Mouse (Mus musculus): ENCODE data around the gene Acads. TPM values are rescaled to one million over a fixed set of nuclear protein-coding genes. Genes with fewer than 3 reads are reported as not detected.

The Acads gene
- 67.3 TPM for polyA plus RNA-seq (2014; fragmentation: Illumina TruSeq; extraction: RNeasy Lipid Tissue Mini Kit (QIAGEN cat#74804); ENCODE audit: low read depth, low replicate concordance)

GRCm38 (mm10) chr5:115118961-115119570, at the start of gene Acads:
Acads (minus strand) TSS chr5:115119346.

GRCm38 (mm10) chr5:115158040-115158983, 39.2 kb upstream of the Acads start, which contains the start of gene Mlec:
Mlec (minus strand) TSS chr5:115158179.

DNA sequence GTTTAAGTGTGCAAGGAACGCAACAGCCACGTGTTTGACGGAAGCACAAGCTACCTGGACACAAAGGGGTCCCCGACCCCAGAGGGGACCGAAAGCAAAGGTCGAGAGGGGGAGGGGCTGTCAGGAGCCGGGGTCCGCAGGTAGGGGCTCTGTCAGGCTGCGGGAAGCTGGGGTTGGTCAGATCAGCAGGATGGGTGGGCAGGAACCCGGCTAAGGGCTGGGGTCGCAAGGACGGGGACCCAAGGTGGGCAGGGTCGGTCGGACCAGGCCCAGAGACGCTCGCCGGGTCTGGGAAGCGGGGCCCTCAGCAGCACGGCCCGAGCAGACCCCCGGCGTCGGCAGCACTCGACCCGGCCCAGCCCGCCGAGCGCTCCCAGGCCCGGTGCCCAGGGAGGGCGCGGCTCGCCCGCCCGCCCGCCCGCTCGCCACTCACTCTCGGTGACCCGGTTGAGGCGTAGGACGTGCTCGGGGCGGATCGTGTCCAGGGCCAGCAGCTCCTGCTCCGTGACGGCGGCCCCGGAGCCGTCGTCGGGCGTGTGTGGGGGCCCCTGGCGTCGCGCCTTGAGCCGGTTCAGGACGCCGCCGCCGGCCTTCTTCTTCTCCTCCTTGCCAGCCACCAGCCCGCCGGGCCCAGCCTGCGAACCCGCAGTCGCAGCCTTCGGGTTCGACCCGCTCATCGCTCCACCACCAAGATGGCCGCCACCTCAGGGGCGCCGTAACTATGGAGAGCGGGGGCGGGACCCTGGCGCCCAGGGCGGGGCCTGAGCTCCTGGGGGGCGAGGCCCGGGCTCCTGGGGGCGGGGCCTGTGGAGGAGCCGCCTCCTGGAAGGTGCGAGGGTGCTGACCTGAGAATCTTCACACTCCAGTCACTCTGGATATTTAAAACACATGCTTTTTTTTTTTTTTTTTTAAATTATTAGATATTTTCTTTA, 15.4 kb upstream of the Acads start, which contains the start of gene Unc119b:
Unc119b (minus strand) TSS at position 742 of the 932 bp plus-strand sequence.

GRCm38 (mm10) chr5:115098195-115098594, 21.0 kb downstream of the Acads start, which contains the start of gene Gm10401:
Gm10401 (minus strand) TSS chr5:115098295.

Other genes starting within 250 kb of the Acads start
- 20.2 TPM for gene Oasl2, start 222.4 kb downstream of the Acads start, polyA plus RNA-seq (2014; fragmentation: Illumina TruSeq; extraction: RNeasy Lipid Tissue Mini Kit (QIAGEN cat#74804); ENCODE audit: low read depth, low replicate concordance)
- gene Oasl1, start 196.1 kb downstream of the Acads start, polyA plus RNA-seq (2014; fragmentation: Illumina TruSeq; extraction: RNeasy Lipid Tissue Mini Kit (QIAGEN cat#74804); ENCODE audit: low read depth, low replicate concordance) = 1.5 TPM
- 23.8 TPM for gene 2210016L21Rik, start 177.2 kb downstream of the Acads start, polyA plus RNA-seq (2014; fragmentation: Illumina TruSeq; extraction: RNeasy Lipid Tissue Mini Kit (QIAGEN cat#74804); ENCODE audit: low read depth, low replicate concordance)
- 0.71 TPM for gene Hnf1a, start 148.3 kb downstream of the Acads start, polyA plus RNA-seq (2014; fragmentation: Illumina TruSeq; extraction: RNeasy Lipid Tissue Mini Kit (QIAGEN cat#74804); ENCODE audit: low read depth, low replicate concordance)
- 31.1 TPM for gene Sppl3, start 108.2 kb downstream of the Acads start, polyA plus RNA-seq (2014; fragmentation: Illumina TruSeq; extraction: RNeasy Lipid Tissue Mini Kit (QIAGEN cat#74804); ENCODE audit: low read depth, low replicate concordance)
- not detected for gene Gm10401, start 21.1 kb downstream of the Acads start, polyA plus RNA-seq (2014; fragmentation: Illumina TruSeq; extraction: RNeasy Lipid Tissue Mini Kit (QIAGEN cat#74804); ENCODE audit: low read depth, low replicate concordance)
- 56.1 TPM for gene Unc119b, start 15.6 kb upstream of the Acads start, polyA plus RNA-seq (2014; fragmentation: Illumina TruSeq; extraction: RNeasy Lipid Tissue Mini Kit (QIAGEN cat#74804); ENCODE audit: low read depth, low replicate concordance)
- gene Mlec, start 38.8 kb upstream of the Acads start, polyA plus RNA-seq (2014; fragmentation: Illumina TruSeq; extraction: RNeasy Lipid Tissue Mini Kit (QIAGEN cat#74804); ENCODE audit: low read depth, low replicate concordance) = 205 TPM
- gene Cabp1, start 75.0 kb upstream of the Acads start, polyA plus RNA-seq (2014; fragmentation: Illumina TruSeq; extraction: RNeasy Lipid Tissue Mini Kit (QIAGEN cat#74804); ENCODE audit: low read depth, low replicate concordance) = 3.2 TPM
- 81.1 TPM for gene Pop5, start 116.5 kb upstream of the Acads start, polyA plus RNA-seq (2014; fragmentation: Illumina TruSeq; extraction: RNeasy Lipid Tissue Mini Kit (QIAGEN cat#74804); ENCODE audit: low read depth, low replicate concordance)
- gene Rnf10, start 153.6 kb upstream of the Acads start, polyA plus RNA-seq (2014; fragmentation: Illumina TruSeq; extraction: RNeasy Lipid Tissue Mini Kit (QIAGEN cat#74804); ENCODE audit: low read depth, low replicate concordance) = 150 TPM
- gene Coq5, start 160.3 kb upstream of the Acads start, polyA plus RNA-seq (2014; fragmentation: Illumina TruSeq; extraction: RNeasy Lipid Tissue Mini Kit (QIAGEN cat#74804); ENCODE audit: low read depth, low replicate concordance) = 28.2 TPM
- 245 TPM for gene Dynll1, start 181.7 kb upstream of the Acads start, polyA plus RNA-seq (2014; fragmentation: Illumina TruSeq; extraction: RNeasy Lipid Tissue Mini Kit (QIAGEN cat#74804); ENCODE audit: low read depth, low replicate concordance)
- gene Srsf9, start 207.8 kb upstream of the Acads start, polyA plus RNA-seq (2014; fragmentation: Illumina TruSeq; extraction: RNeasy Lipid Tissue Mini Kit (QIAGEN cat#74804); ENCODE audit: low read depth, low replicate concordance) = 54.0 TPM
- gene Gatc, start 221.8 kb upstream of the Acads start, polyA plus RNA-seq (2014; fragmentation: Illumina TruSeq; extraction: RNeasy Lipid Tissue Mini Kit (QIAGEN cat#74804); ENCODE audit: low read depth, low replicate concordance) = 20.5 TPM
- gene Triap1, start 221.9 kb upstream of the Acads start, polyA plus RNA-seq (2014; fragmentation: Illumina TruSeq; extraction: RNeasy Lipid Tissue Mini Kit (QIAGEN cat#74804); ENCODE audit: low read depth, low replicate concordance) = 43.0 TPM
- 608 TPM for gene Cox6a1, start 229.6 kb upstream of the Acads start, polyA plus RNA-seq (2014; fragmentation: Illumina TruSeq; extraction: RNeasy Lipid Tissue Mini Kit (QIAGEN cat#74804); ENCODE audit: low read depth, low replicate concordance)

Data from adipose tissue, adult 10 weeks (tissue).